Mouse (Mus musculus): ENCODE results near the gene Pola2.
A peak's percentile ranks its signal among the peaks of the same experiment; 100 is the strongest.

Pola2 gene

GRCm38 (mm10) chr19:5894002-5894678 is 69.9 kb downstream of the Pola2 start, which contains the start of gene Tigd3:
Gene Tigd3 (minus strand): TSS chr19:5894149.
- peak; percentile 98 for DNase-seq (ENCODE audit: low spot score)

- peak; percentile 7 for DNase-seq (ENCODE audit: low spot score)
These were observed 70.6 kb downstream of the Pola2 start for GRCm38 (mm10) chr19:5893282-5894001.

GRCm38 (mm10) chr19:5892735-5893134 is 71.3 kb downstream of the Pola2 start:
- DNase-seq (ENCODE audit: low spot score) = no peak

- no peak for DNase-seq (ENCODE audit: low spot score)
These were observed 71.7 kb downstream of the Pola2 start for GRCm38 (mm10) chr19:5892262-5892661.

- no peak for DNase-seq (ENCODE audit: low spot score)
These were observed 72.3 kb downstream of the Pola2 start for GRCm38 (mm10) chr19:5891521-5892258.

Measured in embryo, embryonic 10 days (tissue).